Mouse (Mus musculus) right cerebral cortex, postnatal 36 days (tissue): ENCODE measurements at regions not wholly inside any gene's neighbourhood (a gene's known extent, or its start where the extent isn't known, plus 50 kb on each side); places are given as distances from the start of the nearest gene placed in this dataset.

Source experiments
- DNase-seq, 2 experiments: peaks; one replicate each; pipeline ENCODE4 v3.0.0; 2022; ENCODE audit warnings: low spot score in 2 of 2, mixed read lengths in 1 of 2

DNA sequence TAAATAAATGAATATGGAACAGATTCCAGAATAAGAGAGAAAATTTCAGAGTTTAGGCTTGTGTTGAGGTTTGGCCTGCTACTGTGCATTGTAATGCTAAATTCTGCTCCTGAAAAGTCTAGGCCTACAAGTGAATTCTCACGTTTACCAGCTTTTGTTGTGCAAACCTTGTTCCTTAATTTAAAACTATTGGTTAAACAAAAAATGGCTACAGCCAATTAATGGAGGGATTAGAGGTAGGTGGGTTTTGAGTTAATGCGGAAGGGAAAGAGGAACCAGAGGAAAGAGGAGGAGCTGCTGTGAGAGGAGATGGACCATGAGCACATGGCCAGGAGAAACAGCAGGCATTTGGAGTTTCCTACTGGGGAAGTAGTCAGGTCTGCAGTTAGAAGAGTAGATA lies 79.1 kb upstream of the Tle4 start:
- no peak for DNase-seq

DNA sequence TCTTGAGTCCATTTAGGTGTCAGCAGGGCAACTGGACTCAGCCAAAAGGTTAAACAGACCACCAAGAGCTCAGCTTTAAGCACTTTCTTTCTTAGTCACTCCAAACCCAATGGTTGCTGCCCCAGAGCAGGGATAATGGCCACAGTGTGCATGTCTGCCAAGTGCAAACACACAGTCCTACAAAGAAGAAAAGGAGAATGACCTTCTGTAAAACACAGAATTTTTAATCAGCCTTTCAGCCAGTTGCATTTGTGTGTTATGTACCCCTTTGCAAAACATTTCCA lies 72.9 kb upstream of the Tle4 start:
- DNase-seq, result peak in 1 of 2 experiments; percentile 1

DNA sequence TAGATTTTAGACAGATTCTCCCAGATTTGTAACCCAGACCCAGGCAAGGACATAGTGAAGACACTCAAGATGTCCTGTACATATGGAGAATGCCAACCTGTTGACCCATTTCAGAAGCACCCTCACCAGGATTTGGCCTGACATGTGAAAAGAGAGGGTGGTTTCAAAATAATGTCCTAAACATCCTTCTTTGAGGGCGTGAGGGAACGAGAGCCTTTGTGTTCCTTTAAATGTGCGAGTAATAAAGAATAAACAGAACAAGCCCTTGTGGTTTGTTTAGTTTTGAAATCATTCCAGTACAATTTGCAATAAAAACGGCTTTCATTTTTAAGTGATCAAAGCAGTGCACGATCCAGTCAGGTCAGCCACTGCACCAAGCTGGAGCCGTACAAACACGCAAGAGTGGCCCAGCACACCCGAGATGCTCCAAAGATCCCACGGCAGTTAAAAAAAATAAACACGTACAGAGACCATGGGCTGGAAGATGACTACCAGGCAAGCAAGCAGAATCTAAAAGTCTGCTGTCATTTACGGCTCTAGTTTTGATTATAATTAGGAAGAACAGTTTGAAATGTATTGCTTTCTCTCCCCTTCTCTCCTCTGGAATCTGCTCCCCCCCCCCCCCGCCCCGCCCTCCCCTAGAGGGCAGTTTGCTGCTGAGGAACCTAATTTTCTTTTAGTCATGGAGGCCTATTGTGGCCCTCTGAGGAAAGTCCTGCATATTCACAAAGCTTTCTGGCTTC lies 72.4 kb upstream of the Tle4 start:
- DNase-seq, result no peak

DNA sequence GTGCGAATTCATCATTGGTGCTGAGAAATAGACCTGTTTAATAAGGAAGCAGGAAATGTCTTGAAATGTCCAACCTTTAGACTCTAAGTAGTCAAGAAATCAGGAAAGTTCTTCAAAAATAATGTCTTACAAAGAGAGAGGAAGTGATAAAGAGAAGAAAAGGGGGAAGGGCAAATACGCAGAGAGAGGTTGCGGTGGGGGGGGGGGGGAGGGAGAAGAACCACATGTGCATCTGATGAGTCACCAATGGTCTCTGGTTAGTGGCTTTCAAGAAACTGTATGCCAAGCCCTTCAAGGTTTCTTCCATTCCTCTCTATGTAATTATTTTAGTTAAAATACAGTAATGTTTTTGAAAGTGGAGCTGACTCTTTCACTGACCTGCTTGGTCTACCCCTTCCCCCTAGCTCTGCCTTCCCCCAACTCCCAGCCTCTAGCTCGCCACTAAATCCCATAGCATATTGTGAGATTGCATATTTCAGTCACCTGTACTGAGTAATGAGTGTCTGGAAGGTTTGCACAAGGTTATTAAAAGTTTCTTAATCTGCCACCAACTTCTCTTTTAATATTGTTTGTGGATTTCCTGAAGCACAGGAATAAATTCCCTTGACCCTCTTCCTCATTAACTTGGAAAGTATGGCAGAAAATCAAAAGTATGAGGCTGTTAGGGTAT lies 70.8 kb upstream of the Tle4 start:
- DNase-seq, result no peak

DNA sequence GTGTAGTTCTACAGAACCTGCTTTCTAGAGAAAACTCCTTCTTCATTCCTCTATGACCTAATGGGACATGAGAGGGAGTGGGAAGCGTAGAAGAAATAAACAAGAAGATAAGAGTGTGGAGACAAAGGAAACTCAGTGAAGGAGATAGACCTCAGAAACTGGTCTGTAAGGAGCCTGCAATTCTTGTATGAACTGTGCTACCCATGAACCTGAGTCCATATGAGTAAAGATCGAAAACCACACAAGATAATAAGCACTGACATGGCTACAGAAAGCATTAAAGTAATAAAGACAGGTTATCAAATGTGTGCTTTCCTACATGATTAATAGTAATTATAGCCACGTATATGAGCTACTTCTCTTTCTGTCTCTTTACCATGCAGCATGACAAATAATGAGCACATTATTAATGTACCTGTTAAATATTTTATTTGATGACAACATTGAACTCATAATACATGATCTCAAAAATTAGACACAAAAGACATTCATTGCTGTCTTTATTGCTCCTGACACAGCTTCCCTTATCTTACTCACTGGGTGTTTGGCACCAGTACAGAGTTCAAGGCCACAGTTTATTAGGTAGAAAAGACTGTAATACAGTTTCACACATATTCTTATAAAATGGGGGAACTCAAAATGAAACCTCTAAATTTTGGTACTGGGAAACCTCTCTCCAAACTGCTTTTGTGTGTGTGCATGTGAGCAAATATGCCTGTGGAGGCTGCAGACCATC lies 67.0 kb upstream of the Tle4 start:
- DNase-seq, result no peak

DNA sequence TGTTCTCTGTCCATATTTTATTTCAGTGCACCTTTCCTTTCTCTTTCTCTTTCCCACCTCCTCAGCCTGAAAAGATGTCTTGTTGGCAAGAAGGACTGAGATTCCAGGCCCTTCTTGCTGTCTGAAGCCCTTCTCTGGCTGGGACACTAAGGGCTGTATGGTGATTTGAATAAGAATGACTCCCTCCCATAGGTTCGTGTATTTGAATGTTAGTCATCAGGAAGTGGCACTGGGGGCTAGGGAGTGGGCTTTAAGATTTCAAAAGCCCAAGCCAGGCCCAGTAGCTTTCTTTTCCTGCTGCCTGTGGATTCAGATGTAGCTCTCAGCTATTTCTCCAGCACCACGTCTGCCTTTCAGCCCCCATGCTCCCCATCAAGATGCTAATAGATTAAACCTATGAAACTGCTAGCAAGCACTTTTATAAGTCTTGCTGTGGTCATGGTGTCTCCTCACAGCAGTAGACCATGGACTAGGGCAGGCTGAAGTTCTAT lies 66.3 kb upstream of the Tle4 start:
- no peak for DNase-seq

DNA sequence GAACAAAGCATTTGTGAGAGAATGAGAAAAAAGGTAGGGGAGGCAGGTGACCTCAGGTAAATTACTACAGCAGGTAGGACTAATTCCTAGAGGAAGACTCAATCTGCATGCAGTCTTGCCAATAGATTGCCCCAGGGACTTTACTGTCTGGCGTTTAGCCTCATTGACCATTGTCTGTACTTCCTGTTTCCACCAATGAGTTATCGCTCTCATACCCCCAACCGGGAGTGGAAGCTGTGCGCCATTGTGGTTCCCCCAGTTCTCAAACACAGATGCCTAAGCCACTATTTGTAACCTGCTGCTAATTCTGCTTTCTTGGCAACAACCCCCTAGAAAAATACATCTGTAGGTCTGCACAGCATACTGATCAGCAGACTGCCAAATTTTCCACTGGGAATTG lies 65.5 kb upstream of the Tle4 start:
- no peak for DNase-seq

DNA sequence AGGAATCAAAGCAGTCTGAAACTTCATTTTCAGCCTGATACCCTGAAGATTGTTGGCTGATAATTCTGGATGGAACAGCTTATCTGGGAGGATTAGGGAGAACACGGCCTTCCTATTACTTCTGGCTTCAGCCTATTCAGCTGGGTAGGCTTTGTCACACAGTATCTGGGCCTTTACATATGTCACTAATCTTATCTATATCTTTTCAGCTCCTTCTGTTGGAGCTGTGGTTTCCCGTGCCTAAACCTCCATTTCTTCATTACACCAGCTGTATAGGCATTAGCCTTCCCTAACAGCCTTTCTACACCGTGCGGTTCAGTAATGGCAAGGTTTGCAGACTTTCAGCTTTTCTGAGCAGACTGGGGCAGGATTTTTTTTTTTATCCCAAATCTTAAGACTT lies 61.9 kb upstream of the Tle4 start:
- no peak for DNase-seq

DNA sequence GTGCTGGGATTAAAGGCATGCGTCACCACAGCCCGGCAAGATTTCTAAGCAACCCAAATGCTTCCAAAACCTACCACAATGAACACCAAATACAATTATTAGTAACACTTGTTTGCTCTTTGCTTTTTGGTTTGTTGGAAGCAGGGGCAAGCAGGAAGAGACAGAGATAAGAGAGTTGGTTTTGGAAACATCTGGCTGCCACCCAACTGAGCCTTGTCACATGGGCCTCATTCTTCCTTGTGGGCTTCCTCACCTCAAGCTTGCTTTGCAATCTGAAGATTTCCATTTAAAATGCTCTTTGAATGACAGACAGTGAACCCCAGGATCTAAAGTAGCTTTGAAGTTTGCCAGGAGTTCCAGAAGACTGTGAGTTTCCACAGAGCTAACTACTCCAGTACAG lies 60.6 kb upstream of the Tle4 start:
- DNase-seq, result no peak

DNA sequence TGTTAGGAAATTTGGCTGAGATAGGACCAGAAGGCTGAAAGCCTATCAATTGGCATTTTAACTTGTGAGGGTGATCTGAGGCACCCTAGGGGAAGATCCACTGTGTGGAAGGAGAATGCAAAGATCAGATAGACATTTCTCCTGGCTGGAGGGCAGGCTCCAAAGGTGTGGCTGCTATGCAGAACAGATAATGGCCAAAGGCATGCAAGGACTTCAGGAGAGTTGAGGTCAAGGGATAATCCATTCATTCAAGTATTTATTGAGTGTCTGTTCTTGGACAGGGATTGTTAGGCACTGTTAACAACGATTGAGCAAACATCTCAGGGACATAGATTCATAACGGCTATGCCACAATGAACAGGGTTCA lies 58.2 kb upstream of the Tle4 start:
- no peak for DNase-seq

DNA sequence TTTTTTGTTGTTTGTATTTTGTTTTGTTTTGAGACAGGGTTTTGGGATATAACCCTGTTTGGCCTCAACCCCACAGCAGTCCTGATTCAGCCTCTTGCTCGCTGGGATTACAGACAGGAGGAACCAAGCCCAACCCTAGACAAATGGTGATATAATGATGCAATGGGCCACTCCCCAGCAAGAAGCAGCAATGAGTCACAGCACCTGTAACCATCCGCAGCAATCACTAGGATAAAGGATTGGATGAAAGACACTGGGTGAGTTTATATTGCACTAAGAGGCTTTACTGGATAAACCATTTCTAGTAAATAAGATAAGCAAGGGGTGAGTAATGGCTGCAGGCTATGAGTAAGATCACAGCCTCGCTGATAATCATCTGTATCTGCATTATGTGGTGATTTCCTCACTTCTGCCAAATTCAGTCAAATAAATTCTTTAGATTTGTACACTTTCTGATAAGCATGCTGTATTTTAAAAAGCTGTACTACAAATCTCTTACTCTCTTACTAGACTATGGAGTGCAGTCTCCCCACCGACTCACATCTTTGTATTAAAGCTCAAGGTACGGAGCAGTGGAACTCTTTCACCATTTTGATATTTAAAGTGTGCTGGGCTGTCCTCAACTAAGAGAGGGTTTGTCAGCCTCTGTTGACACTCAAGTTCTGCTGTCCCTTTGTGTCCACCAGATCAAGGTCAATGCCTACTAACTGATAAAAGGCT lies 57.6 kb upstream of the Tle4 start:
- no peak for DNase-seq
